ENCODE assay signal across 9 mouse cellular contexts in the genomic region with DNA sequence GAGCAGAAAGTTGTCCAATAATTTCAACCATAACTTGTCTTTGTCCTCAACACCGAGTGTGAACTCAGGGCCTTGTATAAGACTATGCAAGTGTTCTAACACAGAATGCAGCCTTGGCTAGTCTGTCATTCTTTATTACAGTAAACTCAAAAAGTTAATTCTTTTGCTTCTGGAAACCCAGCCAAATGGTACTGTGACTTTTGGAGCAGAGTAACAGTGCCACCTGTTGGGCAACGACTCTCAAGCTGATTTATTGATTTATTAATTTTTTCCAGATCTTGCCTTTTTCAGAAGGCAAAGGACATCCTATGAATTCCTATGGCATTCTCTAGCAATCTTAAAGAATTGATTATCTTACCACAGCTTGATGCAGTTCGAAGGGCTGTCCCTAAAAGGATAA. TPM values are rescaled to one million over a fixed set of nuclear protein-coding genes. Genes with fewer than 3 reads are reported as not detected.
DNase-seq lines count a peak whose midpoint lies in the region; ATAC-seq and TF ChIP-seq lines count a peak whose summit lies in the region.
"Had no signal": no experiment of that assay in that cellular context is flagged by ENCODE, and none has a peak within 500 bp of the region (broad histone marks: within the 10 kb centered on the region; RNA-seq: fewer than 3 reads in every experiment).

No protein-coding gene starts in this region.

- no peak overlapping the region for H3K4me2 ChIP-seq in heart, embryonic 12.5 days
- H3K4me2 ChIP-seq in liver, embryonic 14.5 days (ENCODE audit: low read depth), result no peak overlapping the region
- H3K4me2 ChIP-seq: neural tube, embryonic 12.5 days had no signal

- no peak overlapping the region for H3K4me3 ChIP-seq in heart, adult 2 months
- H3K4me3 ChIP-seq in heart, embryonic 12.5 days, result no peak overlapping the region
- no peak overlapping the region for H3K4me3 ChIP-seq in thymus, adult 2 months (ENCODE audit: control insufficient read depth, insufficient read depth, low read length)
- H3K4me3 ChIP-seq in liver, embryonic 14.5 days (ENCODE audit: insufficient read depth in 1 of 2, low read depth in 2 of 2, low read length in 2 of 2), result no peak overlapping the region
- H3K4me3 ChIP-seq: neural tube, embryonic 12.5 days had no signal

- H3K4me1 ChIP-seq in heart, adult 2 months (ENCODE audit: control insufficient read depth, insufficient read depth, low read length), result no peaks in the 10 kb centered on the region; the same call in 1 of the 2 replicates
- H3K4me1 ChIP-seq in heart, embryonic 12.5 days (replicated peaks), result no peaks in the 10 kb centered on the region
- no peaks in the 10 kb centered on the region for H3K4me1 ChIP-seq in thymus, adult 2 months (replicated peaks; ENCODE audit: control insufficient read depth, insufficient read depth, low read length)
- H3K4me1 ChIP-seq in liver, embryonic 14.5 days (replicated peaks; ENCODE audit: control insufficient read depth in 2 of 2, insufficient read depth in 2 of 2, low read length in 1 of 2), result no peaks in the 10 kb centered on the region; a peak in 1 of 4 replicates
- H3K4me1 ChIP-seq: neural tube, embryonic 12.5 days had no signal

- DNase-seq in heart, adult 2 months, result peak; percentile 8 to 39
- peak; percentile 6 for DNase-seq in thymus, postnatal 0 days (ENCODE audit: low spot score)
- no peak for DNase-seq in thymus, adult 2 months
- DNase-seq in fibroblast of lung, adult 2 months (ENCODE audit: low read depth), result peak; percentile 44
- DNase-seq in liver, embryonic 14.5 days (ENCODE audit: low read depth in 3 of 3, low spot score in 3 of 3), result peak in 1 of 3 experiments; percentile 9

- intact Hi-C loops in heart, adult 2 months (cut with DNase I), result loop anchor here (1.0 kb wide), 1 partner anchor 400 kb away; no protein-coding TSS in a partner anchor

- H3K79me2 ChIP-seq in heart, adult 2 months (replicated peaks; ENCODE audit: control insufficient read depth, insufficient read depth, low read length), result no peaks in the 10 kb centered on the region

- no peaks in the 10 kb centered on the region for H3K27me3 ChIP-seq in heart, adult 2 months (ENCODE audit: control insufficient read depth, insufficient read depth, low read length)
- no peaks in the 10 kb centered on the region for H3K27me3 ChIP-seq in heart, embryonic 12.5 days (replicated peaks)
- H3K27me3 ChIP-seq in thymus, adult 2 months (ENCODE audit: control insufficient read depth, insufficient read depth, low read length), result no peaks in the 10 kb centered on the region
- H3K27me3 ChIP-seq in liver, embryonic 14.5 days (ENCODE audit: control insufficient read depth, insufficient read depth, low read length), result no peaks in the 10 kb centered on the region
- H3K27me3 ChIP-seq: neural tube, embryonic 12.5 days had no signal

- H3K36me3 ChIP-seq in heart, adult 2 months (ENCODE audit: control insufficient read depth, insufficient read depth, low read length), result no peaks in the 10 kb centered on the region
- no peaks in the 10 kb centered on the region for H3K36me3 ChIP-seq in heart, embryonic 12.5 days
- H3K36me3 ChIP-seq in thymus, adult 2 months (ENCODE audit: control insufficient read depth, insufficient read depth, low read length), result no peaks in the 10 kb centered on the region
- no peaks in the 10 kb centered on the region for H3K36me3 ChIP-seq in liver, embryonic 14.5 days (replicated peaks; ENCODE audit: control insufficient read depth, insufficient read depth, low read depth)
- H3K36me3 ChIP-seq: neural tube, embryonic 12.5 days had no signal

- TF ChIP-seq CTCF in heart, adult 2 months (IDR thresholded peaks at IDR 0.05), result peak; percentile 81
- TF ChIP-seq CTCF in thymus, adult 2 months (IDR thresholded peaks at IDR 0.05; ENCODE audit: borderline replicate concordance, control insufficient read depth, extremely low read depth, insufficient read depth, low read length, poor library complexity), result no peak
- TF ChIP-seq CTCF in liver, embryonic 14.5 days (IDR thresholded peaks at IDR 0.05; ENCODE audit: low read depth), result peak; percentile 33; the same call in 1 of the 2 replicates

- WGBS in heart, adult 2 months, result 37% methylated on average over 3 of the region's 3 CpGs
- WGBS in heart, embryonic 12.5 days, result 45% methylated on average over 3 of the region's 3 CpGs
- WGBS in thymus, adult 2 months, result 43% methylated on average over 3 of the region's 3 CpGs
- WGBS in liver, embryonic 14.5 days (ENCODE audit: insufficient replicate concordance), result 20% methylated on average over 3 of the region's 3 CpGs

- no peak for TF ChIP-seq EP300 in heart, adult 2 months (IDR thresholded peaks at IDR 0.05; ENCODE audit: insufficient read depth, low read depth, low read length)
- TF ChIP-seq EP300 in liver, embryonic 14.5 days (IDR thresholded peaks at IDR 0.05; ENCODE audit: low read depth), result no peak

- no peak for ATAC-seq in heart, embryonic 12.5 days (ENCODE audit: insufficient number of reproducible peaks, low FRiP score)
- no peak for ATAC-seq in liver, embryonic 14.5 days (ENCODE audit: insufficient read depth)
- ATAC-seq in cerebellum, adult (ENCODE audit: insufficient number of reproducible peaks, low FRiP score, low TSS enrichment), result no peak
- no peak for ATAC-seq in activated CD4-positive, CD25-positive, alpha-beta regulatory T cell, adult 4 months

- no peak overlapping the region for H3K27ac ChIP-seq in heart, adult 2 months
- H3K27ac ChIP-seq in heart, embryonic 12.5 days (ENCODE audit: poor library complexity, severe bottlenecking), result no peak overlapping the region
- no peak overlapping the region for H3K27ac ChIP-seq in thymus, adult 2 months (ENCODE audit: control insufficient read depth, insufficient read depth, low read length)
- H3K27ac ChIP-seq in liver, embryonic 14.5 days, result no peak overlapping the region
- H3K27ac ChIP-seq: neural tube, embryonic 12.5 days had no signal

- no peaks in the 10 kb centered on the region for H3K9me3 ChIP-seq in heart, embryonic 12.5 days (replicated peaks)
- no peaks in the 10 kb centered on the region for H3K9me3 ChIP-seq in liver, embryonic 14.5 days (ENCODE audit: control insufficient read depth, low read length)
- H3K9me3 ChIP-seq: neural tube, embryonic 12.5 days had no signal

- H3K9ac ChIP-seq in heart, adult 2 months (ENCODE audit: low read depth, low read length), result no peak overlapping the region
- H3K9ac ChIP-seq in heart, embryonic 12.5 days, result no peak overlapping the region
- H3K9ac ChIP-seq in liver, embryonic 14.5 days (replicated peaks), result no peak overlapping the region
- H3K9ac ChIP-seq: neural tube, embryonic 12.5 days had no signal

- no peak for TF ChIP-seq POLR2A in heart, adult 2 months (IDR thresholded peaks at IDR 0.05; ENCODE audit: insufficient read depth, low read depth, low read length)
- TF ChIP-seq POLR2A in thymus, adult 2 months (IDR thresholded peaks at IDR 0.05; ENCODE audit: control insufficient read depth, extremely low read depth, insufficient read depth, low read length, poor library complexity), result no peak

RNA-seq across cellular contexts. Expression of a gene that starts 51.1 kb away (rescaled TPM):
- not detected for total RNA-seq in heart, adult 2 months (2021)
- 0.12 and 0.27 TPM in 2 replicates for polyA plus RNA-seq in heart, adult 2 months (2012; rRNA removed)
- 0.14 and 0.28 TPM in 2 replicates for polyA plus RNA-seq in heart, embryonic 12.5 days (2016; fragmentation: Nextera tagmentation; extraction: Ambion mirVana)
- 2.2 and 2.8 TPM in 2 replicates for polyA plus RNA-seq in thymus, postnatal 0 days (2015; fragmentation: Nextera tagmentation; extraction: Ambion mirVana)
- 0.06 and 0.08 TPM in 2 replicates for polyA plus RNA-seq in thymus, adult 2 months (2012; rRNA removed)
- polyA plus RNA-seq in liver, embryonic 14.5 days (2012; rRNA removed), result 0.02 TPM in 1 of 2 replicates, not detected in the other
- not detected in 2 replicates for polyA plus RNA-seq in liver, embryonic 14.5 days (2014; fragmentation: Nextera tagmentation; extraction: Ambion mirVana)
- polyA plus RNA-seq in activated CD4-positive, CD25-positive, alpha-beta regulatory T cell, adult 4 months (2017; shearing (Covaris generic)), result not detected
